Mouse (Mus musculus): ENCODE data around the gene Bex2. TPM values are rescaled to one million over a fixed set of nuclear protein-coding genes. Genes with fewer than 3 reads are reported as not detected.

The Bex2 gene
- polyA plus RNA-seq, 1 experiment from 2014 or later, result 546 TPM

Other genes starting within 250 kb of the Bex2 start
- gene Gprasp2, start 229.2 kb downstream of the Bex2 start, polyA plus RNA-seq (2014; fragmentation: Nextera tagmentation; extraction: Ambion mirVana), result 134 and 181 TPM in 2 replicates
- gene Arxes2, start 74.4 kb downstream of the Bex2 start, polyA plus RNA-seq (2014; fragmentation: Nextera tagmentation; extraction: Ambion mirVana), result 312 and 337 TPM in 2 replicates
- gene Arxes1, start 34.9 kb downstream of the Bex2 start, polyA plus RNA-seq (2014; fragmentation: Nextera tagmentation; extraction: Ambion mirVana), result 141 and 142 TPM in 2 replicates
- gene Nxf3, start 17.0 kb upstream of the Bex2 start, polyA plus RNA-seq (2014; fragmentation: Nextera tagmentation; extraction: Ambion mirVana), result not detected in 2 replicates
- gene Bex4, start 70.8 kb upstream of the Bex2 start, polyA plus RNA-seq (2014; fragmentation: Nextera tagmentation; extraction: Ambion mirVana), result 139 and 159 TPM in 2 replicates
- gene Tceal8, start 104.1 kb upstream of the Bex2 start, polyA plus RNA-seq (2014; fragmentation: Nextera tagmentation; extraction: Ambion mirVana), result 133 and 136 TPM in 2 replicates
- gene Tceal5, start 135.6 kb upstream of the Bex2 start, polyA plus RNA-seq (2014; fragmentation: Nextera tagmentation; extraction: Ambion mirVana), result 8.0 and 17.2 TPM in 2 replicates
- gene Tceal7, start 146.5 kb upstream of the Bex2 start, polyA plus RNA-seq (2014; fragmentation: Nextera tagmentation; extraction: Ambion mirVana), result 1.8 and 1.9 TPM in 2 replicates
- gene Bex1, start 147.3 kb upstream of the Bex2 start, polyA plus RNA-seq (2014; fragmentation: Nextera tagmentation; extraction: Ambion mirVana), result 195 and 260 TPM in 2 replicates
- gene Tceal9, start 176.8 kb upstream of the Bex2 start, polyA plus RNA-seq (2014; fragmentation: Nextera tagmentation; extraction: Ambion mirVana), result 319 and 320 TPM in 2 replicates
- gene Bex3, start 202.0 kb upstream of the Bex2 start, polyA plus RNA-seq (2014; fragmentation: Nextera tagmentation; extraction: Ambion mirVana), result 670 and 741 TPM in 2 replicates

All from midbrain, embryonic 14.5 days (tissue).